Mouse (Mus musculus): Measurements from ENCODE around the gene Abhd2.

The Abhd2 gene

GRCm38 (mm10) chr7:79387991-79388390 lies 115.0 kb downstream of the Abhd2 start:
- no peak for DNase-seq

GRCm38 (mm10) chr7:79388671-79389206 lies 115.7 kb downstream of the Abhd2 start:
- no peak for DNase-seq

DNA sequence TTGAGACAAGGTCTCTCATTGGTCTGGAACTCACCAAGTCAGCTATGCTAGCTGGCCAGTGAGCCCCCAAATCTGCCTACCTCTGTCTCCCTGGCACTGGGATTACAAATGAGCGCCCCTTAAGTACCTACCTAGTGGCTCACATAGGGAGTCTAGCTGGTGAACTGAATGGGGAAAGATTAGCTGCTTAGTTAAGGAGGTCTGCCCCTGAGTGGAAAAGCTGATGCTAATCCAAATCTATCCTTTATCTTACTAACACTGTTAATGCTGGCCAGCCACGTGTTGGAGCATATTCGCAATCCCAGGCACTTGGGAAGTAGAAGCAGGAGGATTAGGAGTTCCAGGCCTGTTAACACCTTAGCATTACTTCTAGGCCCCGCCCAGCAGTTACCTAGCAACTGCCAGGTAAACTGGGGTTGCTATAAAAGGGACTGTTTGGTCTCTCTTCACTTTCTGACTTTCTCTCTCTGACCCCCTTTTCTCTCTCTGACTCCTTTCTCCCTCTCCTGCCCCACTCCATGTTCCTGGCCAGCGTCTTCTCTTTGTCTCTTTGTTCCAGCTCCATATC lies 117.2 kb downstream of the Abhd2 start:
- no peak for DNase-seq

- no peak for DNase-seq
Observed at GRCm38 (mm10) chr7:79391471-79391870, 118.5 kb downstream of the Abhd2 start.

DNA sequence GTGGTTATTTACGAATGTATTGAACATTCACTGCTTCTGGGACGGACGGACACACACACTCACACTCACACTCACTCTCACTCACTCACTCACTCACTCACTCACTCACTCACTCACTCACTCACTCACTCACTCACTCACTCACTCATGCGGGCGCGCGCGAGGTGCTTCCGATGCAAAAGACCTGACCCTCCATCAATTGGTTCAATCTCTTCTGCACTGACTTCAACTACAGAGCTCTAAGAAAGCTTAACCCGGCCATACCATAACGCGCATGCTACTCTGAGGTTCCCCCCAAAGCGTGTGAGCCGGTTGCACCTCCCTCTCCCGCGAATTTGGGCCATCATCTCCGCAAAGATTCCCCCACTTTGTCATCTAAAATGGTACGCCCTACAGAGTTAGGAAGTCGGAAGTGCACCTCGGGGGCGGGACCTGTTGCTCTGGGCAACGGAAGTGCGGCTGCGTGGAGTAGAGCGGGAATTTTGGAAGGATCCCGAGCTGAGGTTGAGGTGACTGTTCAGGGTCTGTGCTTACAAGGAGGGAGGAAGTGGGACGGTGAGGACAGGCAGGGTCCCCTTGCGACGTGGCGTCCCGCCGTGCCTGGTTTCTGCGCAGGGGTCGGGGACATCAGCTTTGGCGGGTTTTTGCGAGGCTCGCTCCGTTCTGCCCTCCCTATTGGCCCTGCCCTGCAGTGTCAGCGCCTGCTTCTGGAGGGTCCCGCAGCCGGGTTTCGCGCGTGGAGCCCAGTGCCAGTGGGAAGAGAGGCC lies 119.1 kb downstream of the Abhd2 start, which contains the start of gene Fanci:
Gene Fanci (plus strand): TSS at position 47 of the 767 bp plus-strand sequence.
- DNase-seq = peak; percentile 94

DNA sequence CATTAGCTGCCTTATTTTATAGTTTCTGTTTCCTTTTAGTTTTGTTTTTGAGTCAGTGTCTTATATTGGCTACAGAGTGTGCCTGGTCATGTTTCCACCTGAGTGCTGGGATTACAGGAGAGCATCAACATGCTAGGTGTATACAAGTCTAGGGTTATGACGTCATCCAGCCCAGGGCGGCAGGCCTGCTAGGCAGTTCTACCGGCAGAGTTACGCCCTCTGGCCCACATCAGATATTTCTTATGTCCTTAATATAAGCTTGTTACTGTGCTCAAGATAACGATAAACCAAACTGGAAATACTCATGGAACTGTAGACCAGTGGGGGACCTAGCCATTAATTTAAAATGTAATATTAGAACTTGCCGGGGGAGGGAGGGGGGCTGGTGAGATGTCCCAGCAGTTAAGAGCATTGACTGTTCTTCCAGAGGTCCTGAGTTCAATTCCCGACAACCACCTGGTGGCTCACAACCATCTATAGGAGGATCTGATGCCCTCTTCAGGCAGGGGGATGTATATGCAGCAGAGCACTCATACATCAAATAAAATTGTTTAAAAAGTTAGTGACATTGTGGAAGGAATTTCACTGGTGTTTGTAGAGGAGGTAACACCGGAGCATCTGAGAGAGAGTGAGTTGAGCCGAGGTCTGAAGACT lies 120.0 kb downstream of the Abhd2 start:
- DNase-seq = no peak

- no peak for DNase-seq
Observed at GRCm38 (mm10) chr7:79393924-79394323, 120.9 kb downstream of the Abhd2 start.

- no peak for DNase-seq
Observed at GRCm38 (mm10) chr7:79394666-79395065, 121.7 kb downstream of the Abhd2 start.

- DNase-seq = no peak
Observed at GRCm38 (mm10) chr7:79395186-79395585, 122.2 kb downstream of the Abhd2 start.

DNA sequence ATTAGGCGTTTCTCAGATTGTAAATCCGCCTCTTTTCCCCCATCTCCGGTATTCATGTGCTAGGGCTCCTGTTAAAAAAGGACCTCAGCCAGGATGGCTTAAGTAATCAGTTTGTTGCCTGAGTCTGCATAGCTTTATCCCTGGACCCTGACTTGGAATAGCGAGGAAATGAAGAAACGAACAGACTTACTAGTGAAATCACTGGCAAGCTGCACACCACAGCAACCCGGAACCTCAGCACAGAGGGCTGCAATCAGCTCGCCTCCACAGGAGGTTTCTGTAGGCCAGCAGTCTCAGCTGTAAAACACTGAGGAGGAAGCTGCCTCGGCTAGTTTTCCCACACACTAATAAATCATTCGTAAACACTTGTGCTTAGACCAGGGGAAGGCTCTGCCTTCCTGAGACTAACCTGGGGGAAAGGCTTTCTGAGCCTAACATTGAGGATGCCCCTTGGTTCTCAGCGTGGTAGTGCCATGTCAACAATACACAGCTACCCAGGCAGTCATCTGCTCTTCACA lies 124.5 kb downstream of the Abhd2 start:
- DNase-seq = no peak

DNA sequence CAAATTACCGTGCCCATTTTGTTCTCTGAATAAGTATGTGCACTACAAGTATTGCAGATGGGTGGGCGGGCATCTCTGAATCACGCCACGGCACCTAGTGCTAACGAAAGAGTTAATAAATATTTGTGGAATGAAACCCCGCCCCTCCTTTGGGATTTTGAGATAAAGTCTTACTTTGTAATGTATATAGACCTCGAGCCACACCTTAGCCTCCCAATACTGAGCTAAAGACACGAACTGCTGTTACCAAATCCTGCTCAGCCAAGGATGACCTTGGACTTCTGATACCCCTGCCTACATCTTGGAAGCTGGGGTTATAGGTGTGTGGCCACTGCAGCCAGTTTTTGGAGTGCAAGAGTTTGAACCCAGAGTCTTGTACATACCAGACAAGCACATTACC lies 125.4 kb downstream of the Abhd2 start:
- no peak for DNase-seq

- DNase-seq = no peak
Observed at GRCm38 (mm10) chr7:79398971-79399370, 126.0 kb downstream of the Abhd2 start.

DNA sequence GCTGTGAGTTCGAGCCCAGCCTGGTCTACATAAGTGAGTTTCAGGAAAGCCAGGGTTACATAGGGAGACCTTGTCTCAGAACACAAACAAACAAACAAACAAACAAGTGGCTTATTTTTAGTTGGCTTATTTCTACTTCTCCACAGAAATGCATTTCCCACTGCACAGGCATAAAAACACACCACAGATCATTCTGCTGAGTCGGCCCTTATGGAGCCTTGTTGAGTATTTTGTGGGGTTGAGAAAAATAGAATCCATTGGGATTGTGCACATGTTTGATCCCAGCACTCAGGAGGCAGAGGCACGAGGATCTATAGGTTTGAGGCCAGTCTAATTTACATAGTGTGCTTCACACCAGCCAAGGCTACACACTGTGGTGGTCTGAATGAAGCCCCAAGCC lies 127.3 kb downstream of the Abhd2 start:
- DNase-seq = no peak

- DNase-seq = no peak
Observed at GRCm38 (mm10) chr7:79414449-79415375, 141.7 kb downstream of the Abhd2 start.
